Mouse (Mus musculus) intestine, embryonic 16.5 days (tissue): Measurements from ENCODE around the gene Snx19. TPM values are rescaled to one million over a fixed set of nuclear protein-coding genes. Genes with fewer than 3 reads are reported as not detected.

ENCODE experiments used
- ATAC-seq: fragments of 200-750 bp; cut with Nextera tagmentation; 2 replicates; pipeline ENCODE4 v1.8.0; 2017; ENCODE audit warnings: moderate TSS enrichment, moderate library complexity
- H3K27ac ChIP-seq: fragments of 300-500 bp; sonication (generic); 2 replicates; pipeline ENCODE4 v1.5.1; 2014; ENCODE audit warnings: mild to moderate bottlenecking, low read length
- H3K27me3 ChIP-seq: fragments of 300-500 bp; sonication (generic); replicated peaks from 2 replicates; pipeline ENCODE4 v1.6.1; 2014; ENCODE audit warnings: low read length, control low read depth, mixed read lengths; ENCODE audit not compliant: control insufficient read depth, insufficient read depth
- H3K36me3 ChIP-seq: fragments of 300-500 bp; sonication (generic); 2 replicates; pipeline ENCODE4 v1.6.1; 2014; ENCODE audit warnings: low read length, control low read depth; ENCODE audit not compliant: control insufficient read depth, insufficient read depth
- H3K4me1 ChIP-seq: fragments of 300-500 bp; sonication (generic); 2 replicates; pipeline ENCODE4 v1.6.1; 2014; ENCODE audit warnings: low read length, control low read depth, mixed read lengths; ENCODE audit not compliant: control insufficient read depth, insufficient read depth
- H3K4me2 ChIP-seq: fragments of 300-500 bp; sonication (generic); 2 replicates; pipeline ENCODE4 v1.6.1; 2014; ENCODE audit warnings: low read depth, low read length, control low read depth
- H3K4me3 ChIP-seq: fragments of 300-500 bp; sonication (generic); 2 replicates; pipeline ENCODE4 v1.5.1; 2014; ENCODE audit warnings: mild to moderate bottlenecking, low read length
- H3K9ac ChIP-seq: fragments of 300-500 bp; sonication (generic); 2 replicates; pipeline ENCODE4 v1.6.1; 2014; ENCODE audit warnings: low read depth, low read length
- H3K9me3 ChIP-seq: fragments of 300-500 bp; sonication (generic); 2 replicates; pipeline ENCODE4 v1.6.1; 2016; ENCODE audit warnings: low read length, control low read depth; ENCODE audit not compliant: control insufficient read depth
- WGBS: fragments of 180-500 bp; shearing (Covaris S2); extraction: QIAGEN DNeasy Blood & Tissue Kit; methylation state at CpG from one replicate; pipeline ENCODE4 v1.1.7; 2014; 5-methylcytosine and 5-hydroxymethylcytosine counted together
- polyA plus RNA-seq: library from polyadenylated mRNA; unstranded; fragments of >200 nt; fragmentation: Nextera tagmentation; extraction: Ambion mirVana; gene quantifications from 2 replicates; pipeline ENCODE4 v1.2.1, GENCODE M21; 2015

Gene Snx19
- polyA plus RNA-seq, 1 experiment from 2014 or later: 14.4 TPM

DNA sequence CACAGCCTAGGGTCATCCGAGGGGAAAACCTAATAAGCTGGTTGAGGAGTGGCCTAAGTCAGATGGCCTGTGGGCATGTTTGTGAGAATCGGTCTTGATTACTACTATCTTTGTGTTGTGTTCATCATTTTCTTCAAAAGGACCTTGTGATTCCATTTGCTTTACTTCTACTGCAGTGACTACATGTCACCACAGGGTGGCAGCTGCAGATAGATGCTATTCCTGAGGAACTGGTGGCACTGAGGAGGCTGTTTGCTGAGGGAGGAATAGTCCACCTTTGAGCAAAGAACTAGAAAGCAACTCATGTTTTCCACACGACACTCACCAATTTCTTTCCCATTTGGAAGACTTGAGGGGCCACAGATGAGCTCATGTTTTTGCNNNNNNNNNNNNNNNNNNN, 11.6 kb downstream of the Snx19 start:
- Histone ChIP-seq H3K9ac (no peak overlapping the region), H3K9me3 (no peaks in the 10 kb centered on the region), H3K27ac (no peak overlapping the region), H3K4me3 (no peak overlapping the region), H3K27me3 (no peaks in the 10 kb centered on the region), H3K4me1 (no peaks in the 10 kb centered on the region), H3K4me2 (no peak overlapping the region), H3K36me3 (peaks cover 9% of the 10 kb centered on the region; the same call in 1 of the 2 replicates)
- WGBS: 57% methylated on average over 3 of the region's 3 CpGs
- no peak for ATAC-seq

DNA sequence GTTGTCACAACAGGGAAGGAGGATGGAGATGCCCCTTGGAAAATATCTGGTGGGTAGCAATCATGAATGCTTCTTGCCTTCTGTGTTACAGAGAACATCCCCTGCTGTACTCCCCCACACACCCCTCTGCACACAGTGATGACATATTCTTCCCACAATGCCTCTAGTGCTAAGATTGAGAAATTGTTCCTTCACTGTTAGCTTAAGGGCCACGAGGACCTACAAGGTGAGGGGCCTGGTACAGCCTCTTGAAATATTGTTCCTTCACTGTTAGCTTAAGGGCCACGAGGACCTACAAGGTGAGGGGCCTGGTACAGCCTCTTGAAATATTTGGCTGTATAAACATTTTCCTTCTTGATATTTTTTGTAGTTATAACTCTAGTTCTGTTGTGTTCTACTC, 14.9 kb downstream of the Snx19 start:
- Histone ChIP-seq H3K27ac (no peak overlapping the region), H3K9ac (no peak overlapping the region), H3K36me3 (peaks cover 4% of the 10 kb centered on the region; the same call in 1 of the 2 replicates), H3K4me3 (no peak overlapping the region), H3K27me3 (no peaks in the 10 kb centered on the region), H3K4me2 (no peak overlapping the region), H3K9me3 (no peaks in the 10 kb centered on the region), H3K4me1 (peaks cover 4% of the 10 kb centered on the region; the same call in 1 of the 2 replicates)
- ATAC-seq: no peak
- WGBS: 80% methylated on average over 2 of the region's 2 CpGs

DNA sequence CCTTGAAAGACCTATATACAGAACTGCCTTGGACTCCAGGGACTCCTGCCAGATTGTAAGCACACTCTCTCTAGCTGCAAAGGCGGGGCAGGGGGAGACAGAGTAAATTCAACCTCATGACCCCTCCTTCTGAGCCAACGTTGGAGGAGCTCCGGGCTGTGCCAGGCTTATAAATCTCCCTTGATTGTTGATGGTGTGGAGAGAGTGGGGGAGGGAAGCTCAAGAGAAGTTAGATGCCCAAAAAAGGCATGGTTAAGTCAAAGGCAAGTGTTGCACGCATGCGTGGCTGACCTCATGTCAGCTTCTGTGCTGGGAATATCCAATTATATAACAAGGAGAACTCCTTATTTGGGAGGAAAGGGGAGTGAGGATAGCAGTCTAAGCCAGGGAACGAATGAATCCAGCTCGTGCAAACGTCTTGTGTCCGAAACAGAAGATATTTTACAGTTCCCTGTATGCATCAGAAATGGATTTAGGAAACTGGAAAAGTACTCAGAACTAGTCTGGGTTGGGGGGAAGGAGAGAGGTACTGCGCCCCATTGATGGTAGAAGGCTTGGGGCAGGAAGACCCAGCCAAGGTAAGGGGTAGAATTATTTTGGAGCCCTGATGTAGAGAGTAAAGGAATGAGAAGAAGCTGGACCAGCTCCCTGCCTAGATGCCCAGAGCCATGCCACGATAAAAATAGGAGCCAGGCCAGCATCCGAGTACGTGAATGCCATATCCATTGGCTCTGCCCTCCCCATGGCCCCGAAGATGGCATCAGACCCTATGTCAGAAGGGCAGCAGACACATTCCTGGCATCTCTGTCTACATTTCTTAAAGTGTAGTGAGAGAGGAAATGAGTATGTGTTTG, 18.6 kb downstream of the Snx19 start:
- Histone ChIP-seq H3K27me3 (no peaks in the 10 kb centered on the region), H3K27ac (peak overlapping the region; percentile 74), H3K36me3 (no peaks in the 10 kb centered on the region), H3K4me2 (no peak overlapping the region), H3K4me3 (no peak overlapping the region), H3K9ac (no peak overlapping the region), H3K9me3 (no peaks in the 10 kb centered on the region), H3K4me1 (peaks cover 4% of the 10 kb centered on the region; the same call in 1 of the 2 replicates)
- peak; percentile 88 for ATAC-seq
- 51% methylated on average over 14 of the region's 14 CpGs for WGBS

DNA sequence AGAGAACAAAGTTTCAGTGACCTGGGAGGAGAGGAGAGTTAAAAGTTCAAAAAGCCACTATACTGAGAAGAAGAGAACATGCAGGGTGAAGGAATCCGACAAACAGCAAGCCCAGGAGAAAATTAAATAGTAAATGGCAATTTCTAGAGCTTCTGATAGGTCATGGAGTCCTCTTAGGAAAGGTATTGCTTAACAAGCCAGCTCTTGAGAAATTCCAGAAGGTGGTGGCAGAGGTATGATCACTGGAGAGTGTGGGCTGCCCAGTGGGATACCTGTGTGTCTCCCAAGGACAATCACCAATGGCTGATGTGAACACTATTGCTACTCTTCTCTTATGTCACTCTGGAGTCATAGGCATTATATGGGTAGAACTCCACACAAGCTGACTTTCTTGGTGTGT, 19.2 kb downstream of the Snx19 start:
- ATAC-seq: no peak
- Histone ChIP-seq H3K4me1 (peaks cover 4% of the 10 kb centered on the region; the same call in 1 of the 2 replicates), H3K4me3 (no peak overlapping the region), H3K27ac (peak overlapping the region; percentile 74), H3K9me3 (no peaks in the 10 kb centered on the region), H3K36me3 (no peaks in the 10 kb centered on the region), H3K27me3 (no peaks in the 10 kb centered on the region), H3K4me2 (no peak overlapping the region), H3K9ac (no peak overlapping the region)
- 87% methylated on average over 1 of the region's 1 CpGs for WGBS

DNA sequence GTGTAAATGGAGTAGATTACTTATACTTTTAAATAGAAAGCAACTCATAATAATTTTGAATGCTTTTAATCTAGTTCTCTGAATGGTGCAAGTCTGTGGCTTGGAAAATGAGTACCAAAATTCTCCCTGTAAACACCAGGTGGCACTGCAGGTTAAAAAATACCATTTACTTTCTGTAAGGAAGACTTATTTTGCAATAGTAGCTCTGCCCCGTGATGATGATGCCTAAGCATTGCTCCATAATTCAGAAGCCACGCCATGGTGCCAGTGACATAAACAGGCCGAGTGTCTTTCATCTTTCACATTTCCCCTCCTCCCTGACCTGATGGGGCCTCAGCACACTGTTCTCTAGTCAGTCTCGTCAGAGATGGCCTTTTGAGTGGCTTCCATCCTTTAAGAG, 21.6 kb downstream of the Snx19 start:
- no peaks in the 10 kb centered on the region for H3K9me3 ChIP-seq
- H3K4me3 ChIP-seq: no peak overlapping the region
- no peak overlapping the region for H3K27ac ChIP-seq
- no peaks in the 10 kb centered on the region for H3K27me3 ChIP-seq
- H3K9ac ChIP-seq: no peak overlapping the region
- H3K4me1 ChIP-seq: peaks cover 4% of the 10 kb centered on the region; the same call in 1 of the 2 replicates
- 42% methylated on average over 4 of the region's 4 CpGs for WGBS
- H3K36me3 ChIP-seq: no peaks in the 10 kb centered on the region
- H3K4me2 ChIP-seq: no peak overlapping the region
- ATAC-seq: 0 out of 2 replicates have a peak, but pooled peaks have one; percentile 35

DNA sequence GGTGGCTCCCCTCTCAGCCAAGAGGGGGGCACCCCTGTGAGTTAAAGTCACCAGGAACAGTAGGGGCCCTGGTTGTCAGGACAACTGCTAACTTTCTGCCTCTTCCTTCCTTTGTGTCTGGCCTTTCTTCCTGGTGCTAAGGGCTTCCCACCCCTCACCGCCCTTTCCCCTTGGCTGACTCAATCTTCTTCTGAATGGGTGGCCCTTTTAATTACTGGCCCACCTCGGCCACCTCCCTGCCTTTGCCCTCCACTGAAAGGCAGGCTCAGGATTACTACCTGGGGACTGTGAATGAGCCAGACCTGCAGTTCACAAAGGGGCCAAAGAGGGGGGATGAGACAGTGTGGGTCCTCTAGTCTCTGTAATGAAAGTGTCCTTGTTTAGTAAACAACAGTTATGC, 23.0 kb downstream of the Snx19 start:
- Histone ChIP-seq H3K4me3 (no peak overlapping the region), H3K27me3 (no peaks in the 10 kb centered on the region), H3K4me1 (peaks cover 1% of the 10 kb centered on the region; the same call in 1 of the 2 replicates), H3K27ac (no peak overlapping the region), H3K9me3 (no peaks in the 10 kb centered on the region), H3K36me3 (no peaks in the 10 kb centered on the region), H3K4me2 (no peak overlapping the region), H3K9ac (no peak overlapping the region)
- ATAC-seq: no peak
- 48% methylated on average over 2 of the region's 2 CpGs for WGBS

DNA sequence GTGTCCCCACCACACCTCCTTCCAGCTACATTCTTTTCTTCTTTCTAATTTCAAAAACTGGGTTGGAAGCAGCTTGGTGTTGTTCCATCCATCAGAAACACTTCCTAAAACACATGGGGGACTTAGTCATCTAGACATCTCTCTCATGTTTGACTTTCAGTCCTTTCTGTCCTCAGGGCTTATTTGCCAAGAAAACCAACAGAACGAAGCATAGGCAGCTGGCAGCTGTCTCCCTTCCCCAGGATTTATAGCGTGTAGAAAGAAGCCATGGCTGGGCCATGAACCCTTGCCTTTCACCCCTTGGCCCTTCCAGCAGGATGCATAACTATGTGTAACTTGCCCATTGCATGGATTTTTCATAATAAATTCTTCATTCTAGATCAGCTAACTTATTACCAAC, 23.9 kb downstream of the Snx19 start:
- Histone ChIP-seq H3K27ac (no peak overlapping the region), H3K4me1 (no peaks in the 10 kb centered on the region), H3K9me3 (no peaks in the 10 kb centered on the region), H3K9ac (no peak overlapping the region), H3K4me2 (no peak overlapping the region), H3K4me3 (no peak overlapping the region), H3K36me3 (no peaks in the 10 kb centered on the region), H3K27me3 (no peaks in the 10 kb centered on the region)
- WGBS: 68% methylated on average over 2 of the region's 2 CpGs
- ATAC-seq: no peak

DNA sequence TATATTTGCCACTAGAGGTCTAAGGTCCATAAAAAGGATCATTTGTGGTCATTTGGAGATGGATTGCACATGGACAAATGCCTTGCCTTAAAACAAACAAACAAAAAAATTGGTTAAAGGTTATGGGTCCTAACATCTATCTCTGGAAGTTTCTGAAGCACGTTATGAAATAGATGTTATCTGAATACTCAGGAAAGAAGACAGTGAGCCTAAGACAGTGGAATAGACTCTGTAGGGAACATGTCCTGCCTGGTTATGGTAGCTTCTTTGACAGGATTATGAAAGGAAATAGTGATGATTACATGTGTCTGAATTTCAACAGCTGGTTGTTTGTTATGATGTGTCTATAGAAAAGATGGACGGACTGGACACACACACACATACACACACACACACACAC, 27.6 kb downstream of the Snx19 start:
- Histone ChIP-seq H3K4me2 (no peak overlapping the region), H3K27ac (no peak overlapping the region), H3K4me1 (no peaks in the 10 kb centered on the region), H3K9me3 (no peaks in the 10 kb centered on the region), H3K9ac (no peak overlapping the region), H3K27me3 (no peaks in the 10 kb centered on the region), H3K4me3 (no peak overlapping the region), H3K36me3 (no peaks in the 10 kb centered on the region)
- 75% methylated on average over 2 of the region's 2 CpGs for WGBS
- ATAC-seq: no peak

DNA sequence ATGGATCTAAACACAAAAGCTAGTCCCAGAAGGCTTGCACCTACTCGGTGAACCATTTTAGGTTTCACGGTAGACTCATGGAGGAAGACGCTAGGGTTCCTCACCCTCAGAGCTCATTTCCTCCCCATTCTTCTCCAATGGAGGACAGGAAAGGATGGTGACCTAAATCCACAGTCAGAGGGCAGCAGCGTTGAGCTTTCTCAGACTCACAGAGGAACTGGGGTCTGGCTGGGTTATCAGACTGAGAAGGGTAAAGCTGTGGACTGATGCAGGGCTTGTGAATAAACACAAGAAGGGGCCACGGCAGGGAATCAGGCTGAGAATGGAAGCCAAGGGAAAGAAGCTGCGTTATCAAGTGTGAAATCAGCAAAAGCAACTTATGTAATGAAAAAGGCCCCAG, 29.3 kb downstream of the Snx19 start:
- no peak for ATAC-seq
- Histone ChIP-seq H3K9ac (no peak overlapping the region), H3K9me3 (no peaks in the 10 kb centered on the region), H3K27ac (no peak overlapping the region), H3K4me3 (no peak overlapping the region), H3K4me1 (no peaks in the 10 kb centered on the region), H3K36me3 (no peaks in the 10 kb centered on the region), H3K27me3 (no peaks in the 10 kb centered on the region), H3K4me2 (no peak overlapping the region)
- WGBS: 82% methylated on average over 6 of the region's 6 CpGs
